Mouse (Mus musculus): ENCODE results near the gene Mef2b.

GRCm38 (mm10) chr8:70129309-70129952 lies 10.1 kb upstream of the Mef2b start:
- TF ChIP-seq CTCF (conservative IDR thresholded peaks at IDR 0.05; ENCODE audit: low read length) (no peak), POU5F1 (IDR thresholded peaks at IDR 0.05; ENCODE audit: borderline replicate concordance, low read length) (no peak)

Measured in E14TG2a.4 (cell line).